Mouse (Mus musculus): ENCODE data around the gene Fam53b. TPM values are rescaled to one million over a fixed set of nuclear protein-coding genes. Genes with fewer than 3 reads are reported as not detected.

The Fam53b gene
- 25.1 and 29.4 TPM in 2 replicates for polyA plus RNA-seq (2015; fragmentation: Nextera tagmentation; extraction: Ambion mirVana)

GRCm38 (mm10) chr7:132813416-132814088 lies at the start of gene Fam53b:
Gene Fam53b, minus strand, starts transcription at chr7:132813886.
- peaks cover 8% of the 10 kb centered on the region; the same call in 1 of the 2 replicates for H3K27me3 ChIP-seq (ENCODE audit: control insufficient read depth, insufficient read depth, low read depth, low read length)
- H3K9me3 ChIP-seq (replicated peaks; ENCODE audit: control insufficient read depth, low read length), result no peaks in the 10 kb centered on the region
- H3K27ac ChIP-seq (ENCODE audit: low read length), result peak within 1 kb of the TSS; percentile 83
- H3K4me3 ChIP-seq (ENCODE audit: low read depth, low read length), result peak within 1 kb of the TSS; percentile 78
- peak within 1 kb of the TSS; percentile 92 for H3K4me2 ChIP-seq (ENCODE audit: low read depth, low read length)
- peak; percentile 49 for ATAC-seq (ENCODE audit: low read depth)
- H3K36me3 ChIP-seq (ENCODE audit: control insufficient read depth, insufficient read depth), result no peaks in the 10 kb centered on the region
- WGBS (ENCODE audit: insufficient replicate concordance), result under 1% methylated on average over 84 of the region's 85 CpGs
- H3K4me1 ChIP-seq (ENCODE audit: control insufficient read depth, low read depth, low read length), result peaks cover 45% of the 10 kb centered on the region
- H3K9ac ChIP-seq (ENCODE audit: low read depth, low read length), result peak within 1 kb of the TSS; percentile 78

GRCm38 (mm10) chr7:132859042-132859958 lies 45.6 kb upstream of the Fam53b start, which contains the start of gene Abraxas2:
Gene Abraxas2, plus strand, starts transcription at chr7:132859225.
- peak within 1 kb of the TSS; percentile 97 for H3K4me3 ChIP-seq (ENCODE audit: low read depth, low read length)

GRCm38 (mm10) chr7:132858043-132858608 lies 44.4 kb upstream of the Fam53b start:
- no peak for ATAC-seq (ENCODE audit: low read depth)
- no peak overlapping the region for H3K4me3 ChIP-seq (ENCODE audit: low read depth, low read length)
- no peaks in the 10 kb centered on the region for H3K27me3 ChIP-seq (ENCODE audit: control insufficient read depth, insufficient read depth, low read depth, low read length)
- H3K36me3 ChIP-seq (ENCODE audit: control insufficient read depth, insufficient read depth), result no peaks in the 10 kb centered on the region
- no peak overlapping the region for H3K9ac ChIP-seq (ENCODE audit: low read depth, low read length)
- WGBS (ENCODE audit: insufficient replicate concordance), result 55% methylated on average over 5 of the region's 5 CpGs
- H3K9me3 ChIP-seq (replicated peaks; ENCODE audit: control insufficient read depth, low read length), result no peaks in the 10 kb centered on the region
- H3K4me1 ChIP-seq (ENCODE audit: control insufficient read depth, low read depth, low read length), result peaks cover 14% of the 10 kb centered on the region
- no peak overlapping the region for H3K27ac ChIP-seq (ENCODE audit: low read length)
- H3K4me2 ChIP-seq (ENCODE audit: low read depth, low read length), result no peak overlapping the region

More at GRCm38 (mm10) chr7:132859042-132859958, 45.6 kb upstream of the Fam53b start, which contains the start of gene Abraxas2:
- Histone ChIP-seq H3K9me3 (replicated peaks; ENCODE audit: control insufficient read depth, low read length) (no peaks in the 10 kb centered on the region), H3K36me3 (ENCODE audit: control insufficient read depth, insufficient read depth) (no peaks in the 10 kb centered on the region), H3K27me3 (ENCODE audit: control insufficient read depth, insufficient read depth, low read depth, low read length) (no peaks in the 10 kb centered on the region), H3K4me1 (ENCODE audit: control insufficient read depth, low read depth, low read length) (peaks cover 14% of the 10 kb centered on the region), H3K9ac (ENCODE audit: low read depth, low read length) (peak within 1 kb of the TSS; percentile 88), H3K27ac (ENCODE audit: low read length) (peak within 1 kb of the TSS; percentile 93), H3K4me2 (ENCODE audit: low read depth, low read length) (peak within 1 kb of the TSS; percentile 89)
- WGBS (ENCODE audit: insufficient replicate concordance), result under 1% methylated on average over 53 of the region's 53 CpGs
- ATAC-seq (ENCODE audit: low read depth), result peak; percentile 96

- Histone ChIP-seq H3K9me3 (replicated peaks; ENCODE audit: control insufficient read depth, low read length) (no peaks in the 10 kb centered on the region), H3K27me3 (ENCODE audit: control insufficient read depth, insufficient read depth, low read depth, low read length) (no peaks in the 10 kb centered on the region), H3K36me3 (ENCODE audit: control insufficient read depth, insufficient read depth) (no peaks in the 10 kb centered on the region), H3K4me2 (ENCODE audit: low read depth, low read length) (no peak overlapping the region), H3K4me1 (ENCODE audit: control insufficient read depth, low read depth, low read length) (peaks cover 22% of the 10 kb centered on the region), H3K4me3 (ENCODE audit: low read depth, low read length) (no peak overlapping the region), H3K27ac (ENCODE audit: low read length) (no peak overlapping the region), H3K9ac (ENCODE audit: low read depth, low read length) (no peak overlapping the region)
- 57% methylated on average over 1 of the region's 1 CpGs for WGBS (ENCODE audit: insufficient replicate concordance)
- no peak for ATAC-seq (ENCODE audit: low read depth)
These were observed 42.4 kb upstream of the Fam53b start for GRCm38 (mm10) chr7:132856083-132856482.

- Histone ChIP-seq H3K36me3 (ENCODE audit: control insufficient read depth, insufficient read depth) (no peaks in the 10 kb centered on the region), H3K9me3 (replicated peaks; ENCODE audit: control insufficient read depth, low read length) (no peaks in the 10 kb centered on the region), H3K9ac (ENCODE audit: low read depth, low read length) (no peak overlapping the region), H3K4me3 (ENCODE audit: low read depth, low read length) (no peak overlapping the region), H3K27ac (ENCODE audit: low read length) (no peak overlapping the region), H3K27me3 (ENCODE audit: control insufficient read depth, insufficient read depth, low read depth, low read length) (no peaks in the 10 kb centered on the region), H3K4me1 (ENCODE audit: control insufficient read depth, low read depth, low read length) (peaks cover 12% of the 10 kb centered on the region), H3K4me2 (ENCODE audit: low read depth, low read length) (no peak overlapping the region)
- 51% methylated on average over 4 of the region's 4 CpGs for WGBS (ENCODE audit: insufficient replicate concordance)
- no peak for ATAC-seq (ENCODE audit: low read depth)
These were observed 40.3 kb upstream of the Fam53b start for GRCm38 (mm10) chr7:132853946-132854345.

- 77% methylated on average over 6 of the region's 6 CpGs for WGBS (ENCODE audit: insufficient replicate concordance)
- no peak for ATAC-seq (ENCODE audit: low read depth)
- no peak overlapping the region for H3K4me3 ChIP-seq (ENCODE audit: low read depth, low read length)
- no peak overlapping the region for H3K27ac ChIP-seq (ENCODE audit: low read length)
- no peaks in the 10 kb centered on the region for H3K9me3 ChIP-seq (replicated peaks; ENCODE audit: control insufficient read depth, low read length)
- no peaks in the 10 kb centered on the region for H3K27me3 ChIP-seq (ENCODE audit: control insufficient read depth, insufficient read depth, low read depth, low read length)
- H3K4me1 ChIP-seq (ENCODE audit: control insufficient read depth, low read depth, low read length), result peaks cover 8% of the 10 kb centered on the region
- H3K4me2 ChIP-seq (ENCODE audit: low read depth, low read length), result no peak overlapping the region
- no peaks in the 10 kb centered on the region for H3K36me3 ChIP-seq (ENCODE audit: control insufficient read depth, insufficient read depth)
- no peak overlapping the region for H3K9ac ChIP-seq (ENCODE audit: low read depth, low read length)
These were observed 39.7 kb upstream of the Fam53b start for GRCm38 (mm10) chr7:132853361-132853760.

- Histone ChIP-seq H3K4me3 (ENCODE audit: low read depth, low read length) (peak within 1 kb of the TSS; percentile 83), H3K4me1 (ENCODE audit: control insufficient read depth, low read depth, low read length) (peaks cover 8% of the 10 kb centered on the region), H3K9ac (ENCODE audit: low read depth, low read length) (peak within 1 kb of the TSS; percentile 86), H3K27me3 (ENCODE audit: control insufficient read depth, insufficient read depth, low read depth, low read length) (no peaks in the 10 kb centered on the region), H3K9me3 (replicated peaks; ENCODE audit: control insufficient read depth, low read length) (no peaks in the 10 kb centered on the region), H3K36me3 (ENCODE audit: control insufficient read depth, insufficient read depth) (no peaks in the 10 kb centered on the region), H3K4me2 (ENCODE audit: low read depth, low read length) (peak within 1 kb of the TSS; percentile 74), H3K27ac (ENCODE audit: low read length) (peak within 1 kb of the TSS; percentile 90)
- peak; percentile 91 for ATAC-seq (ENCODE audit: low read depth)
- WGBS (ENCODE audit: insufficient replicate concordance), result under 1% methylated on average over 37 of the region's 37 CpGs
These were observed 38.6 kb upstream of the Fam53b start, which contains the start of gene Eef1akmt2 for GRCm38 (mm10) chr7:132852173-132852844. Gene Eef1akmt2, minus strand, starts transcription at chr7:132852673.

- no peaks in the 10 kb centered on the region for H3K9me3 ChIP-seq (replicated peaks; ENCODE audit: control insufficient read depth, low read length)
- H3K36me3 ChIP-seq (ENCODE audit: control insufficient read depth, insufficient read depth), result peaks cover 2% of the 10 kb centered on the region; the same call in 1 of the 2 replicates
- no peaks in the 10 kb centered on the region for H3K4me1 ChIP-seq (ENCODE audit: control insufficient read depth, low read depth, low read length)
- no peak for ATAC-seq (ENCODE audit: low read depth)
- no peak overlapping the region for H3K4me2 ChIP-seq (ENCODE audit: low read depth, low read length)
- no peak overlapping the region for H3K9ac ChIP-seq (ENCODE audit: low read depth, low read length)
- no peaks in the 10 kb centered on the region for H3K27me3 ChIP-seq (ENCODE audit: control insufficient read depth, insufficient read depth, low read depth, low read length)
- 56% methylated on average over 3 of the region's 3 CpGs for WGBS (ENCODE audit: insufficient replicate concordance)
- no peak overlapping the region for H3K27ac ChIP-seq (ENCODE audit: low read length)
- H3K4me3 ChIP-seq (ENCODE audit: low read depth, low read length), result no peak overlapping the region
These were observed 29.5 kb upstream of the Fam53b start for GRCm38 (mm10) chr7:132843152-132843551.

Data from liver, embryonic 16.5 days (tissue).